Mouse (Mus musculus) myocyte (in vitro differentiated cells): ENCODE measurements at regions not wholly inside any gene's neighbourhood (a gene's known extent, or its start where the extent isn't known, plus 50 kb on each side); places are given as distances from the start of the nearest gene placed in this dataset.

Source experiments
- CEBPB ChIP-seq: IDR thresholded peaks from 2 replicates; pipeline ENCODE4 v1.6.1; 2011; ENCODE audit warnings: mild to moderate bottlenecking, moderate library complexity; ENCODE audit not compliant: poor library complexity, insufficient read depth, severe bottlenecking
- MAX ChIP-seq: IDR thresholded peaks from one replicate; pipeline ENCODE4 v1.6.1; 2011; ENCODE audit warnings: low read depth, mild to moderate bottlenecking, control low read depth
- MYOD1 ChIP-seq, 3 experiments: IDR thresholded peaks; one replicate each; pipeline ENCODE4 v1.6.1; 2011; ENCODE audit warnings: control low read depth in 2 of 3, low read depth in 2 of 3, mild to moderate bottlenecking in 2 of 3, moderate library complexity in 1 of 3; ENCODE audit not compliant: insufficient read length in 2 of 3, control insufficient read depth in 1 of 3
- POLR2A ChIP-seq: IDR thresholded peaks from one replicate; pipeline ENCODE4 v1.6.1; 2011; ENCODE audit warnings: low read depth, mild to moderate bottlenecking, control low read depth, moderate library complexity; ENCODE audit not compliant: insufficient read length
- POLR2AphosphoS2 ChIP-seq: IDR thresholded peaks from one replicate; pipeline ENCODE4 v1.6.1; 2011; ENCODE audit warnings: low read depth, control low read depth; ENCODE audit not compliant: insufficient read length
- REST ChIP-seq: IDR thresholded peaks from one replicate; pipeline ENCODE4 v1.6.1; 2011; ENCODE audit warnings: mild to moderate bottlenecking, control low read depth, moderate library complexity; ENCODE audit not compliant: insufficient read depth, insufficient read length
- TCF12 ChIP-seq: IDR thresholded peaks from one replicate; pipeline ENCODE4 v1.6.1; 2011; ENCODE audit warnings: mild to moderate bottlenecking, control low read depth; ENCODE audit not compliant: poor library complexity, insufficient read depth, severe bottlenecking
- USF1 ChIP-seq: IDR thresholded peaks from one replicate; pipeline ENCODE4 v1.6.1; 2011; ENCODE audit warnings: low read depth, mild to moderate bottlenecking, control low read depth, moderate library complexity

- TF ChIP-seq MYOD1 (IDR thresholded peaks at IDR 0.05; ENCODE audit: control insufficient read depth in 1 of 3, insufficient read length in 2 of 3, low read depth in 2 of 3) (no peak), USF1 (no peak), POLR2A (no peak), POLR2AphosphoS2 (no peak), MAX (no peak), TCF12 (no peak), REST (no peak), CEBPB (no peak)
These were observed 3106.4 kb upstream of the Gm6569 start for GRCm38 (mm10) chr15:70727956-70728355.
